Mouse (Mus musculus) E14TG2a.4 (cell line): ENCODE data around the gene Rrbp1.

Source experiments
- CTCF ChIP-seq: conservative IDR thresholded peaks from 2 replicates; pipeline ENCODE4 v1.5.1; 2014; ENCODE audit warnings: low read length
- POU5F1 ChIP-seq: IDR thresholded peaks from 2 replicates; pipeline ENCODE4 v1.6.1; 2014; ENCODE audit warnings: low read length, borderline replicate concordance

DNA sequence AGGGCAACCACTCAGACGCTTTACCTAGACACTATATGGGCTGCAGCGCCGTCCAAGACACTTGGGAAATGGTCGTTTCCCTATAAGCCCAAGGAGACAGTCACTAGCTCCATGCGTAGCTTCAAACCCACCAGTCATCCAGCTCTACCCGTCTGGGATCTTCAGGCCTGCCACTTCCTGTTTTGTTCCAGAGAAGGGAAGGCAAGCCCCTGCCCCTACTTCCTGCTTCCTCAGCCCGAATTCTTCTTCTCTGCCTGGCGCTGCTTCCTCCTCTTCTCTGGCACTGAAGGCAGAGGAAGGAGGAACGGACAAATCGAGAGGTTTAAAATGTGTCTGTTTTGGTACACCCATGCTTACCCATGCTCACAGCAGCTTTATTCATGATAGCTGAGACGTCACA, 35.9 kb upstream of the Rrbp1 start:
- TF ChIP-seq CTCF (no peak), POU5F1 (no peak)
